Mouse (Mus musculus) stomach, embryonic 15.5 days (tissue): ENCODE results near the gene Srrm3. TPM values are rescaled to one million over a fixed set of nuclear protein-coding genes. Genes with fewer than 3 reads are reported as not detected.

ENCODE experiments used
- ATAC-seq: fragments of 200-750 bp; cut with Nextera tagmentation; 2 replicates; pipeline ENCODE4 v1.8.0; 2017; ENCODE audit warnings: low read depth, moderate number of reproducible peaks, moderate TSS enrichment; ENCODE audit not compliant: insufficient read depth, low FRiP score
- H3K27ac ChIP-seq: fragments of 300-500 bp; sonication (generic); 2 replicates; pipeline ENCODE4 v1.5.1; 2015; ENCODE audit warnings: mild to moderate bottlenecking, inconsistent platforms
- H3K27me3 ChIP-seq: fragments of 300-500 bp; sonication (generic); replicated peaks from 2 replicates; pipeline ENCODE4 v1.6.1; 2015; ENCODE audit warnings: inconsistent platforms
- H3K36me3 ChIP-seq: fragments of 300-500 bp; sonication (generic); 2 replicates; pipeline ENCODE4 v1.6.1; 2015; ENCODE audit warnings: inconsistent platforms
- H3K4me1 ChIP-seq: fragments of 300-500 bp; sonication (generic); 2 replicates; pipeline ENCODE4 v1.6.1; 2015; ENCODE audit warnings: inconsistent platforms
- H3K4me2 ChIP-seq: fragments of 300-500 bp; sonication (generic); 2 replicates; pipeline ENCODE4 v1.6.1; 2015; ENCODE audit warnings: mild to moderate bottlenecking, inconsistent platforms
- H3K4me3 ChIP-seq: fragments of 300-500 bp; sonication (generic); replicated peaks from 2 replicates; pipeline ENCODE4 v1.5.1; 2015; ENCODE audit warnings: inconsistent platforms
- H3K9ac ChIP-seq: fragments of 300-500 bp; sonication (generic); 2 replicates; pipeline ENCODE4 v1.6.1; 2015; ENCODE audit warnings: inconsistent platforms
- H3K9me3 ChIP-seq: fragments of 300-500 bp; sonication (generic); 2 replicates; pipeline ENCODE4 v1.6.1; 2016; ENCODE audit warnings: inconsistent platforms
- WGBS: fragments of 180-500 bp; shearing (Covaris S2); methylation state at CpG from one replicate; pipeline ENCODE4 v1.1.7; 2015; 5-methylcytosine and 5-hydroxymethylcytosine counted together
- polyA plus RNA-seq: library from polyadenylated mRNA; unstranded; fragments of >200 nt; fragmentation: Nextera tagmentation; extraction: Ambion mirVana; gene quantifications from 2 replicates; pipeline ENCODE4 v1.2.1, GENCODE M21; 2015

Srrm3 gene
- polyA plus RNA-seq, 1 experiment from 2014 or later: 4.2 TPM

DNA sequence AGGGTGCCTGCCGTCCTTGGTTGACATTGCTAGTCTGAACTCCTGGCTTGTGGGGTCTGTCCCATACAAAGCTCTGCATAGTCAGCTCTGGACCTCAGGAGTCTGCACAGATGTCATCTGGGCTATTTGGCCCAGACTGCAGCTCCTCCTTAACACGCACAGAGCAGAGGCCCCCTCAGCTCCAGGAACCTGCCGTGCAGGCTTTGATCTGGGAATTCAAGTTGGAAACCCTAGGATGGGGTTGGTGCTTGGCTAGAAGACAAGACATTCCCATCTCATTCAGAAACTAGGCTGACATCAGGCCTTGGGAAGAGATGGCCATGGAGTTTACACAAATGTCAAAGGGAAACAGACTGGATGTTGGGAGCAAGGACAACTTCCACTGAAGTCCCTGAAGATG, 17.8 kb downstream of the Srrm3 start:
- 52% methylated on average over 3 of the region's 3 CpGs for WGBS
- no peak for ATAC-seq
- Histone ChIP-seq H3K27ac (no peak overlapping the region), H3K4me1 (no peaks in the 10 kb centered on the region), H3K9me3 (no peaks in the 10 kb centered on the region), H3K36me3 (no peaks in the 10 kb centered on the region), H3K27me3 (0 out of 2 replicates have a peak, but pooled peaks cover 5% of the 10 kb centered on the region), H3K4me2 (no peak overlapping the region), H3K9ac (no peak overlapping the region), H3K4me3 (no peak overlapping the region)

DNA sequence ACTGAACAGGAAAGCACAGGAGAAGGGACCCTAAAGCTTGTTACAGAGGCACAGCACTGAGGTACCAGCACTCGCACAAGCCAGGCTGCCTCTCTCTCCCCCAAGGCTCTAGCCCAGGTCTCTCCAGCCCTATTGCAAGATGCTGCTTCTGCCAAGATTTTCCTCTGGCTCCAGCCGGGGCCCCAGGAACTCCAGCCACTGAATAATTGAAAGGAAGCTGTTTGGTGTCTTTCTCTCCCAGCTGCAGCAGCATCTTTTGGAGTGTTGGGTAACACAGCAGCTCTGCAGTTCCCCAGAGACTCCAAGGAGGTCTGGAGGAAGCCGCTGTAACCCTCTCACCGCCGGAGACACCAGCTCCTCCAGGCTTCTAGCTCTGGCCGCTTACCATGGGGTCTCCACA, 19.5 kb downstream of the Srrm3 start:
- no peak overlapping the region for H3K27ac ChIP-seq
- no peak for ATAC-seq
- H3K4me1 ChIP-seq: no peaks in the 10 kb centered on the region
- 0 out of 2 replicates have a peak, but pooled peaks cover 5% of the 10 kb centered on the region for H3K27me3 ChIP-seq
- H3K4me3 ChIP-seq: no peak overlapping the region
- no peak overlapping the region for H3K4me2 ChIP-seq
- H3K36me3 ChIP-seq: no peaks in the 10 kb centered on the region
- no peak overlapping the region for H3K9ac ChIP-seq
- H3K9me3 ChIP-seq: no peaks in the 10 kb centered on the region
- WGBS: 47% methylated on average over 6 of the region's 6 CpGs

DNA sequence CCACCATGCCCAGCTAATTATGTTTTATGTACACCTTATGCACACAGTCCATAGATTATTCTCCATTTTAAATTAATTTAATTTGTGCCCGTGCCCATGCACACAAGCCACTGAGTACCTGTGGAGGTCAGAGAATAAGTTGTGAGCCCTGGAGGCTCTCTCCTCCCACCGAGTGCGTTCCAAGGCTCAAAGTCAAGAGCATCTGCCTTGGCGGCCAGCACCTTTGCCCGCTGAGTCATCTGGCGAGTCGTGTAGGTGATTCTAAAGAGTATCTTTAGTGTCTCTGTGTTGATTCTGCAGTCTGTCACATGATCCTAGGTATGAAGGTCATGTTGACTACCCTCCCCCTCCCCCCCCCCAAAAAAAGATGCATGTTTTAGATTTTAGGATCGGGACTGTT, 22.7 kb downstream of the Srrm3 start:
- 83% methylated on average over 8 of the region's 8 CpGs for WGBS
- no peaks in the 10 kb centered on the region for H3K4me1 ChIP-seq
- ATAC-seq: no peak

DNA sequence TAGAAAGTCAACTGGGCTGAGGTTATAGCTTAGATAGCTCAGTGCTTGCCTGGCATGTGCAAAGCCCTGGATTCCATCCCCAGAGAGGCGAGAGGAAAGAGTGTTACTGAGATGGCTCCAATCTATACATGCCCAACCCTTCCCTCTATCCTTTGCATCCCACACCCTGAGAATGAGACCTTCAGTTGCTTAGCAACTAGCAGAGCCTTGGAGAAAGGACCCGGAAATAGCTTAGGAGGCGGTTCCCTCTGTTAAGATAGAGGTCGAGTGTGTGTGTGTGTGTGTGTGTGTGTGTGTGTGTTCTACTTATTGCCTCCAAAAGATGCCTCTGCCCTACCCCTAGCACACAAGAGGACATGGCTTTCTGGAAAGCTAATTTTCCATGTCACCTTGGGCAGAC, 26.0 kb downstream of the Srrm3 start:
- no peaks in the 10 kb centered on the region for H3K36me3 ChIP-seq
- H3K9me3 ChIP-seq: no peaks in the 10 kb centered on the region
- 0 out of 2 replicates have a peak, but pooled peaks cover 7% of the 10 kb centered on the region for H3K27me3 ChIP-seq
- H3K9ac ChIP-seq: no peak overlapping the region
- H3K4me1 ChIP-seq: peaks cover 13% of the 10 kb centered on the region; the same call in 1 of the 2 replicates
- H3K4me2 ChIP-seq: no peak overlapping the region
- H3K27ac ChIP-seq: no peak overlapping the region
- 27% methylated on average over 4 of the region's 4 CpGs for WGBS
- no peak overlapping the region for H3K4me3 ChIP-seq
- ATAC-seq: no peak

More for the DNA sequence above, 22.7 kb downstream of the Srrm3 start:
- Histone ChIP-seq H3K27ac (no peak overlapping the region), H3K9me3 (no peaks in the 10 kb centered on the region), H3K4me2 (no peak overlapping the region), H3K9ac (no peak overlapping the region), H3K27me3 (0 out of 2 replicates have a peak, but pooled peaks cover 4% of the 10 kb centered on the region), H3K36me3 (no peaks in the 10 kb centered on the region), H3K4me3 (no peak overlapping the region)

DNA sequence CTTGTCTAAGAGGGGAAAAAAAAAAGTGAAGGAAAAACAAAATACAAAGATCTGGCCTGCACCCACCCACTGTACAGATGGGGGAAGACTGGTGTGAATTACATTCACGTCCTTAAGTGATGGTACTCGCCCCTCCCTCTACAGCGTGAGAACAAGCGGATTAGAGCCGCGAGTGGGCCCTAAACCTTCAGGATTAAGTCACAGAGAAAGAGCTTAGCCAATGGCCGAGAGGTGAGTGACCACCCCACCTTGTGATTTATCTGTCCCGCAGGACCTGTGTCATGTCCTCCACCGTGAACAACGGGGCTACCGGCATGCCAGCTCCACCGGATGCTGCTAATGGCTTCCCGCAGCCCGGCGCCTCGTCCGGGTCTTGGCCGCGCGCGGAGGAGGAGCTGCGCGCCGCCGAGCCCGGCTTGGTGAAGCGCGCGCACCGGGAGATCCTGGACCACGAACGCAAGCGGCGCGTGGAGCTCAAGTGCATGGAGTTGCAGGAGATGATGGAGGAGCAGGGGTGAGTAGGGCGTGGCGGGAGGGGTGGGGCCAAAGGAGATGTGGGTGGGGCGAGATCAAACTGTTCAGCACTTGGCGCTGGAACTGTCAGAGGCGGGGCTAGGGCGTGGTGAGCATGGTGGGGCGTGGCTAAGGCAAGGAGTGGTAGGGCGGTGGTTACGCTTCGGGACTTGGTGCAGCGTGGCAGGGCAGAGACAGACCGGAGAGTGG, 28.2 kb downstream of the Srrm3 start:
- Histone ChIP-seq H3K4me1 (peaks cover 13% of the 10 kb centered on the region; the same call in 1 of the 2 replicates), H3K4me2 (peak overlapping the region; percentile 96), H3K36me3 (no peaks in the 10 kb centered on the region), H3K9me3 (no peaks in the 10 kb centered on the region), H3K27ac (no peak overlapping the region), H3K9ac (no peak overlapping the region), H3K27me3 (0 out of 2 replicates have a peak, but pooled peaks cover 7% of the 10 kb centered on the region), H3K4me3 (peak overlapping the region; percentile 45)
- WGBS: under 1% methylated on average over 47 of the region's 47 CpGs
- peak; percentile 88 for ATAC-seq

DNA sequence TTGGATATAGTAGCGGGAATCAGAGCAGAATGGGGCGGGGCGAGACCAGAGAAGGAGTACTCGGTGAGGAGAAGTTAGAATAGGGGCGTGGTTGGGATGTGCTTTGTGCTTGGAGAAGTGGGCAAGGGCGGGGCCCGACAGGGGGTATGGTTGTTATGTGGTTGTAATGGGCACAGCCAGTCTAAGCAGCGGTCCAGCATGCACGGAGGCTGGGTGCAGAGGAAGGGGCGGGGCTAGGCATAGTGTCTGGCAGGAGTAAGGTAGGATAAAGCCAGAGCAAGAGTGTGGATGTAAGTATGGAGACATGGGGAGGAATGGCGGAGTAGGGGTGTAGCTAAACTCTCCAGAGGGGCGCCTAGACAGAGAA, 28.8 kb downstream of the Srrm3 start:
- Histone ChIP-seq H3K27me3 (0 out of 2 replicates have a peak, but pooled peaks cover 7% of the 10 kb centered on the region), H3K9ac (no peak overlapping the region), H3K9me3 (no peaks in the 10 kb centered on the region), H3K36me3 (no peaks in the 10 kb centered on the region), H3K4me2 (peak overlapping the region; percentile 96), H3K4me3 (peak overlapping the region; percentile 45), H3K4me1 (peaks cover 13% of the 10 kb centered on the region; the same call in 1 of the 2 replicates), H3K27ac (no peak overlapping the region)
- WGBS: 3% methylated on average over 12 of the region's 12 CpGs
- no peak for ATAC-seq

DNA sequence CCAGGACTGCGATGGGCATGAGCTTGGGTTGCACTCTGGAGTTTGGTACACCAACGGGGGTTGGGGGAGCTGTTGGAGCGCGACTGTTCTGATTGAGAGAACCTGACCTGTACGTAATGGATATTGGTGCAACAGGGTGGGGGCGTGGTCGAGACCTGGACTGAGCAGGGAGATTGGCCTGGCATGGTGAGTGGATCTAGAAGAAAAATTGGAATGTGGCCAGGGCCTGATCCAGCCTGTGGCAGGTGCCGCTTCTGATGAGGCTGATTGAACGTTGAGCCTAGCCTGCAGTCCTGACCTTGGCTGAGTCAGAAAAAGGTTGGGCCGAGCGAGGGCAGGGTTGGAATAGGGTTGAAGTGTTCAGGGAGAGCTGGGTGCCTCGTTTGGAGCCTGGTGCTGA, 29.3 kb downstream of the Srrm3 start:
- H3K27me3 ChIP-seq: 0 out of 2 replicates have a peak, but pooled peaks cover 7% of the 10 kb centered on the region
- H3K9ac ChIP-seq: no peak overlapping the region
- H3K4me1 ChIP-seq: peaks cover 13% of the 10 kb centered on the region; the same call in 1 of the 2 replicates
- WGBS: 18% methylated on average over 12 of the region's 12 CpGs
- ATAC-seq: no peak
- no peaks in the 10 kb centered on the region for H3K9me3 ChIP-seq
- H3K4me3 ChIP-seq: peak overlapping the region; percentile 45; the same call in 1 of the 2 replicates
- no peaks in the 10 kb centered on the region for H3K36me3 ChIP-seq
- no peak overlapping the region for H3K27ac ChIP-seq
- peak overlapping the region; percentile 96 for H3K4me2 ChIP-seq

DNA sequence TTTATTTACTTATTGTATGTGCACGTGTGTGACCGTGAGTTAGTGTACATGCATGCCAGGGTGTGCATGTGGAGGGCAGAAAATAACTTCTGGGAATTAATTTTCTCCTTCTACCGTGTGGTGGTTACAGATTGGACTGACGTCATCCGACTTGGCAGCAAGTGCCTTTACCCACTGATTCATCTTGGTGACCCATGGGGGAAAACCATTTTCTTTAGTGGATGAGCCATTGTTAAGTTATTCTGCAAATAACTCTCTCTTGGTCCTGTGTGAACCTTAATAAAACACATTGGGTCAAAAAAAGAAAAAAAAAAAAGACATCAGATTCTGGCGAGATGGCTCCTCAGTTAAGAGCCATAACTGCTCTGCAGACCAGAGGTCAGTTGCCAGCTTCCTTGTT, 35.0 kb downstream of the Srrm3 start:
- Histone ChIP-seq H3K9ac (no peak overlapping the region), H3K4me1 (no peaks in the 10 kb centered on the region), H3K4me3 (no peak overlapping the region), H3K9me3 (no peaks in the 10 kb centered on the region), H3K27ac (no peak overlapping the region), H3K27me3 (no peaks in the 10 kb centered on the region), H3K4me2 (no peak overlapping the region), H3K36me3 (no peaks in the 10 kb centered on the region)
- ATAC-seq: no peak
- 70% methylated on average over 6 of the region's 6 CpGs for WGBS

DNA sequence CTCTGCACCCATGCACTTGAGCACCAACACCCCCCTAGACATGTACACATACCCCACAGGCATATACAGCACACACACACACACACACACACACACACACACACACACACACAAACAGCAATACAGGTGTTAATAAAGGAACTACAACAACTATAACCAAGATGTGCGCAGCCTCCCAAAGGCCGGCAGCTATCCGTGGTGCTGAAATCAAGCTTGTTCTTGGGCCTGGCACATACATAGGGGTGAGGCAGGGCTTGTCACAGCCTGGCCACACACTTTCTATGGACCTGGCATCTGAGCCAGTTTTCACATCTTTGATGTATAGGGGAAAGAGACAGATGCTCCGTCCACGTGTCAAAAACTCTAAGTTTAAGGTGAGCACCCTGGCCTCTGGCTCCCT, 36.7 kb downstream of the Srrm3 start:
- Histone ChIP-seq H3K4me2 (no peak overlapping the region), H3K27me3 (no peaks in the 10 kb centered on the region), H3K27ac (no peak overlapping the region), H3K36me3 (no peaks in the 10 kb centered on the region), H3K4me3 (no peak overlapping the region), H3K9me3 (no peaks in the 10 kb centered on the region), H3K4me1 (no peaks in the 10 kb centered on the region), H3K9ac (no peak overlapping the region)
- ATAC-seq: no peak
- 24% methylated on average over 5 of the region's 5 CpGs for WGBS

DNA sequence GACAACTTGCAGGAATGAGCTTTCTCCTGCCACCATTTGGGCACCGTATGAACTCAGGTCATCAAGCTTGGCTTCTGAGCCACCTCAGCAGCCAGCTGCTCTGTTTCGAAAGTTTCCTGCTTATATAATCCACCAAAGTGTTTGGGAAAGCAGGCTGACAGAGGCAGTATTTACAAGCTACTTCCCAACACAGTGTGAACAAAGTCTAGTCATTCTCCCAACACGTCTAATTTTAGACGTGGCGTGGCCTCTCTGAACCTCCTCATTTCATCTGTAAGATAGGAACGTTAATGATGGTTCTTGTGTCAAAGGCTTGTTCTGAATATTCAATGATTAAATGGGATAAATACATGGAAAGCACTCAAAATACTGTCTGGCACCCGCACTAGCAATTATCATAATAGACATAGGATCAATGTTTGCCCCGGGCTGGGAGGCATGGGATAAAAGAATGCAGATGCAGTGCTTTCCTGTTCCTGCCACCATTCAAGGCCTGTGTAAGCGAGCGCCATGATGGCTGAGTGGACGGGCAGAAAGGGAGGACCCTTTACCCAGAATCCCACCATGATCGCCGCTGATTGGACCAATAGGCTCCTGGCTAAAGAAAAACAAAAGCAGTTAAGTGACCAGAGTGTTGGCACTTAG, 39.1 kb downstream of the Srrm3 start:
- no peak for ATAC-seq
- H3K9me3 ChIP-seq: no peaks in the 10 kb centered on the region
- no peak overlapping the region for H3K4me2 ChIP-seq
- H3K4me1 ChIP-seq: no peaks in the 10 kb centered on the region
- H3K9ac ChIP-seq: no peak overlapping the region
- 68% methylated on average over 13 of the region's 13 CpGs for WGBS
- H3K27ac ChIP-seq: no peak overlapping the region
- no peaks in the 10 kb centered on the region for H3K36me3 ChIP-seq
- H3K4me3 ChIP-seq: no peak overlapping the region
- H3K27me3 ChIP-seq: peaks cover 8% of the 10 kb centered on the region

DNA sequence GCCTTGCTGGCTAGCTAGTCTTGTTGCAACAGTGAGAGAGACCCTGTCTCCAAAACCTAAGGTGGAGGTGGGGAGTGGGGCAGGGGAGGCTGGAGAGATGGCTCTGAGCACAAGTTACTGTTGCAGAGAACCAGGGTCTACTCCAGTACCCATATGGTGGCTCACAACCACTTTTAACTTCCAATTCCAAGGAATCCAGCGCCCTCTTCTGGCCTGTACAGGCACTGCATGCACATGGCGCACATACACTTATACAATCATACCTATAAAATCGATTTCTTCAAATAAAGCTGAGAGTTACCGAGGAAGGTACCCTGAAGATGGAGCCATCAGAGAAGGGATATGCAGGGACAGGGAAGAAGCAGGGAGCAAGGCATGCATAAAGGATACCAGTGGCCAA, 40.8 kb downstream of the Srrm3 start:
- H3K36me3 ChIP-seq: no peaks in the 10 kb centered on the region
- no peak for ATAC-seq
- peaks cover 23% of the 10 kb centered on the region for H3K27me3 ChIP-seq
- H3K9me3 ChIP-seq: no peaks in the 10 kb centered on the region
- 65% methylated on average over 4 of the region's 4 CpGs for WGBS
- H3K4me1 ChIP-seq: peaks cover 9% of the 10 kb centered on the region
- H3K4me3 ChIP-seq: no peak overlapping the region
- no peak overlapping the region for H3K9ac ChIP-seq
- no peak overlapping the region for H3K4me2 ChIP-seq
- no peak overlapping the region for H3K27ac ChIP-seq

DNA sequence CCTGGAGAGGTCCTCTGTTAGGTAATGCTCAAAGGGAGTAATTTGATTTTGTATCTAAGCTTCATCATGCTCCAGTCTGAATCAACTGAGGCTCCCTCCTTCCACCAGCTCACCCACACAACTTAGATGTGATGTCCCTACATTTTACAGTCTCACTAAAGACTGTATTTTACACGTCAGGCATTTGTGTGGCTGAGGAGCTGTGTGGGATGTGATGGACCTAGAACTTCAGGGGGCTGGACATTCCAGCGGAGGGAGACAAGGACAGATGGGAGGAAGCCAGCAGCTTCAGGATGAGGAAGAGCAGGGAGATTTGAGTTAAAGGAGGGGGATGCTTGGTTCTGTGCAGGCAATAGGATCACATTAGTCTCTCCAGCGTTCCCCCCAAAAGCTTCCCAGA, 41.2 kb downstream of the Srrm3 start:
- Histone ChIP-seq H3K9me3 (no peaks in the 10 kb centered on the region), H3K27me3 (peaks cover 27% of the 10 kb centered on the region), H3K4me3 (no peak overlapping the region), H3K27ac (no peak overlapping the region), H3K4me2 (no peak overlapping the region), H3K9ac (no peak overlapping the region), H3K4me1 (peaks cover 9% of the 10 kb centered on the region), H3K36me3 (no peaks in the 10 kb centered on the region)
- ATAC-seq: no peak
- whole genome bisulfite sequencing: 81% methylated on average over 3 of the region's 3 CpGs
